Mouse (Mus musculus): ENCODE results near the gene Tmcc3.

Tmcc3 gene

DNA sequence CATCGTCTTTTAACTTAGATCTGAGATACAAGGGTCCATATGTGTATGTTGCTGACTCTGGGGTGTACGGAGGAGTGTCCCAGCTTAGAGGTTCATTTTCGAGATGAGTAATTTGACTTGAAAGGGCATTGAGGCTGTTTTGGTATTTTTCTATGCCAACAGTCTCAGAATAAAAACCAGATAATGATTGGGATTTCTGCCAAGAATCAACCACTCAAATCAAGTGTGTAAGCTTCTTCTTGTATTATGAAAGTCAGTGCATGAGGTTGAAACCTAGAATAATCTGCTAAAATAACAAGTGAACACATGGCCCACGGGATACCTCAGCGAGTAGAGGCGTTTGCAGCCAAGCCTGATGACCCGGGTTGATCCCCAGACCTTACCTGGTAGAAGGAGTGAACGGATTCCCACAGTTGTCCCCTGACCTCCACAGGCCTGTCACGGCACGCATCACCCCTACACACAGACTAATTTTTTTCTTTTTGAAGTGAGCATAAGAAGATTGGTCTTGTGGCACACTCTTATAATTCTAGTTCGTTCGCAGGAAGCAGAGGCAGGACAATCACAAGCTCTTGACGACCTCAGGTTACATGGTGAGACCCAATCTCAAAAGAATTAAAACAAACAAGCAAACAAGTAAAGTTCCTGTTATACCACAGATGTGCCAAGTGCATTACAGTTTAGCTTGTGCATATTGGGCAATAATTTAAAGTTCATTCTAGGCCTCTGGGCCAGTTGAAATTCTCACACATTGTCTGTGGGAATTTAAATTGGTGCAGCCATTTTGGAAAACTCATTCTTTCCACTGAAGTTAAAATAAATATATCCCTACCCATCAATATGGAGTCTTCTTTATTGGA is 165.8 kb downstream of the Tmcc3 start:
- H3K4me3 ChIP-seq (replicated peaks; ENCODE audit: low read length), result no peak overlapping the region
- H3K36me3 ChIP-seq (ENCODE audit: insufficient read depth, low read length), result no peaks in the 10 kb centered on the region
- H3K4me1 ChIP-seq (replicated peaks; ENCODE audit: low read depth, low read length), result no peaks in the 10 kb centered on the region
- no peaks in the 10 kb centered on the region for H3K27me3 ChIP-seq (ENCODE audit: insufficient read depth, low read length)
- TF ChIP-seq POU5F1 (IDR thresholded peaks at IDR 0.05; ENCODE audit: borderline replicate concordance, low read length), result no peak
- TF ChIP-seq NANOG (IDR thresholded peaks at IDR 0.05; ENCODE audit: borderline replicate concordance, low read length), result no peak
- TF ChIP-seq CTCF (conservative IDR thresholded peaks at IDR 0.05; ENCODE audit: low read length), result no peak
- peaks cover 14% of the 10 kb centered on the region for H3K9me3 ChIP-seq (ENCODE audit: low read length)

- no peaks in the 10 kb centered on the region for H3K27me3 ChIP-seq (ENCODE audit: insufficient read depth, low read length)
- H3K4me1 ChIP-seq (replicated peaks; ENCODE audit: low read depth, low read length), result no peaks in the 10 kb centered on the region
- TF ChIP-seq POU5F1 (IDR thresholded peaks at IDR 0.05; ENCODE audit: borderline replicate concordance, low read length), result no peak
- TF ChIP-seq NANOG (IDR thresholded peaks at IDR 0.05; ENCODE audit: borderline replicate concordance, low read length), result no peak
- TF ChIP-seq CTCF (conservative IDR thresholded peaks at IDR 0.05; ENCODE audit: low read length), result no peak
- H3K9me3 ChIP-seq (ENCODE audit: low read length), result peaks cover 15% of the 10 kb centered on the region
- H3K36me3 ChIP-seq (ENCODE audit: insufficient read depth, low read length), result no peaks in the 10 kb centered on the region
- no peak overlapping the region for H3K4me3 ChIP-seq (replicated peaks; ENCODE audit: low read length)
Observed at GRCm38 (mm10) chr10:94479646-94480045, 167.9 kb downstream of the Tmcc3 start.

DNA sequence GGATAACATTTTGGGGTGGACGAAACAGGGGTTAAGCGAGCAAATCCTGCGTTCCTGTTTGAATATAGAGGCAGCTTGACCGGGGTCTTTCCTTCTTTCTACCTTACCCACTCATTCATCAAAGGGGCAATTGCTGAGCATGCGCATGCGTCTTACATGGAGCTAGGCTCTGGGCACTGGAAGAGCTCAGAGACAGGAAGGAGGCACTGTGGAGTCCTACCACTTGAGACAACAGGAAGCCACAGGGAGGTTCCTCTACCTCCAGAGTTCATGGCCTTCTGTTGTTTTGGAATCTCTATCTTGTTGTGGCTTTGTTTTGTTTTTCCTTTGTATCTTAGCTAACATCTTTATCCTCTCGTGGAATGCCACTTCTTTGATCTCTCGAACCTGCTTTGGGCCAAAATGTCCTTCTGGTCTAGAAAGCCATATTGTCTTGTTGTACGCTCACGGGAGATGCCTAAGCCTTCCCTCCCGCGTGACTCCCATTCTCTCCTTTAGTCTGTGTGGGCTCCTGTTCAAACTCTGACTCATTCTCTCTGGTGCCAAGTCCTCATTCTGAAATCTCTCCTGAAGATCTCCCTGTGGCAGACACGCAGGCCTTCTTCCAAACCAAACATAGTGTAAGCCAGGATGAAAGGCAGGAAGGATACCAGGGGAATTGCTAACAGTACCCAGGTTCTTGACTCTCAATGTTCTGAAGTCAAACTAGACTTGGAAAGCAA is 168.8 kb downstream of the Tmcc3 start:
- Histone ChIP-seq H3K9me3 (ENCODE audit: low read length) (peaks cover 15% of the 10 kb centered on the region), H3K4me3 (replicated peaks; ENCODE audit: low read length) (no peak overlapping the region), H3K27me3 (ENCODE audit: insufficient read depth, low read length) (no peaks in the 10 kb centered on the region), H3K4me1 (replicated peaks; ENCODE audit: low read depth, low read length) (no peaks in the 10 kb centered on the region), H3K36me3 (ENCODE audit: insufficient read depth, low read length) (no peaks in the 10 kb centered on the region)
- no peak for TF ChIP-seq CTCF (conservative IDR thresholded peaks at IDR 0.05; ENCODE audit: low read length)
- no peak for TF ChIP-seq POU5F1 (IDR thresholded peaks at IDR 0.05; ENCODE audit: borderline replicate concordance, low read length)
- TF ChIP-seq NANOG (IDR thresholded peaks at IDR 0.05; ENCODE audit: borderline replicate concordance, low read length), result no peak

- H3K27me3 ChIP-seq (ENCODE audit: insufficient read depth, low read length), result no peaks in the 10 kb centered on the region
- no peak overlapping the region for H3K4me3 ChIP-seq (replicated peaks; ENCODE audit: low read length)
- H3K4me1 ChIP-seq (replicated peaks; ENCODE audit: low read depth, low read length), result no peaks in the 10 kb centered on the region
Observed at GRCm38 (mm10) chr10:94481613-94482012, 169.9 kb downstream of the Tmcc3 start.

GRCm38 (mm10) chr10:94486179-94486578 is 174.4 kb downstream of the Tmcc3 start:
- H3K4me1 ChIP-seq (replicated peaks; ENCODE audit: low read depth, low read length), result no peaks in the 10 kb centered on the region
- H3K4me3 ChIP-seq (replicated peaks; ENCODE audit: low read length), result no peak overlapping the region
- H3K9me3 ChIP-seq (ENCODE audit: low read length), result peaks cover 15% of the 10 kb centered on the region
- H3K36me3 ChIP-seq (ENCODE audit: insufficient read depth, low read length), result no peaks in the 10 kb centered on the region
- H3K27me3 ChIP-seq (ENCODE audit: insufficient read depth, low read length), result no peaks in the 10 kb centered on the region; the same call in 1 of the 2 replicates
- no peak for TF ChIP-seq CTCF (conservative IDR thresholded peaks at IDR 0.05; ENCODE audit: low read length)
- no peak for TF ChIP-seq POU5F1 (IDR thresholded peaks at IDR 0.05; ENCODE audit: borderline replicate concordance, low read length)
- TF ChIP-seq NANOG (IDR thresholded peaks at IDR 0.05; ENCODE audit: borderline replicate concordance, low read length), result no peak

More at GRCm38 (mm10) chr10:94481613-94482012, 169.9 kb downstream of the Tmcc3 start:
- Histone ChIP-seq H3K36me3 (ENCODE audit: insufficient read depth, low read length) (no peaks in the 10 kb centered on the region), H3K9me3 (ENCODE audit: low read length) (peaks cover 15% of the 10 kb centered on the region)
- TF ChIP-seq POU5F1 (IDR thresholded peaks at IDR 0.05; ENCODE audit: borderline replicate concordance, low read length) (no peak), NANOG (IDR thresholded peaks at IDR 0.05; ENCODE audit: borderline replicate concordance, low read length) (no peak), CTCF (conservative IDR thresholded peaks at IDR 0.05; ENCODE audit: low read length) (no peak)

- Histone ChIP-seq H3K9me3 (ENCODE audit: low read length) (no peaks in the 10 kb centered on the region), H3K36me3 (ENCODE audit: insufficient read depth, low read length) (no peaks in the 10 kb centered on the region), H3K4me1 (replicated peaks; ENCODE audit: low read depth, low read length) (peaks cover 6% of the 10 kb centered on the region; the same call in 1 of the 2 replicates), H3K4me3 (replicated peaks; ENCODE audit: low read length) (no peak overlapping the region), H3K27me3 (ENCODE audit: insufficient read depth, low read length) (peaks cover 4% of the 10 kb centered on the region; the same call in 1 of the 2 replicates)
- TF ChIP-seq POU5F1 (IDR thresholded peaks at IDR 0.05; ENCODE audit: borderline replicate concordance, low read length) (no peak), NANOG (IDR thresholded peaks at IDR 0.05; ENCODE audit: borderline replicate concordance, low read length) (no peak), CTCF (conservative IDR thresholded peaks at IDR 0.05; ENCODE audit: low read length) (no peak)
Observed at GRCm38 (mm10) chr10:94489509-94489908, 177.8 kb downstream of the Tmcc3 start.

DNA sequence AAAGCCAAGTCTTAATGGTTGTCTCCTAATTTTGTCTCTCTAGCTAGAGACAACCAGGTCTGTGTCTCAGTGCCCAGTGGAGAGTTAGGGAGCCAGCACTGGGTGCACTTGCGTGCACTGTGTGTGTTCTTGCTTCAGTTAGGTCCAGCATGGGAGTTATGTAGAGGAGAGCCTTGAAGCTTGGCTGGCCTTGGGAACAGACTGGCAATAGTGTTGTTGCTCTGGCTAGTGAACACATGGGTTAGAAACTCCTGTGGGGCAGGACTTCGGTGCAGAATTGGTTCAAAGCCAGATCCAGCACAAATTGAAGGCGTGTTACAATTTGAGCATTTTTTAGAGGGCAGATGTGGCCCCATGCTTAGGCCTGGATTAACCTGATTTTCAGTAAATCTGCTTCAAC is 179.3 kb downstream of the Tmcc3 start:
- Histone ChIP-seq H3K4me1 (replicated peaks; ENCODE audit: low read depth, low read length) (peaks cover 7% of the 10 kb centered on the region; the same call in 1 of the 2 replicates), H3K4me3 (replicated peaks; ENCODE audit: low read length) (no peak overlapping the region), H3K9me3 (ENCODE audit: low read length) (no peaks in the 10 kb centered on the region), H3K36me3 (ENCODE audit: insufficient read depth, low read length) (no peaks in the 10 kb centered on the region), H3K27me3 (ENCODE audit: insufficient read depth, low read length) (peaks cover 7% of the 10 kb centered on the region; the same call in 1 of the 2 replicates)
- TF ChIP-seq POU5F1 (IDR thresholded peaks at IDR 0.05; ENCODE audit: borderline replicate concordance, low read length) (no peak), CTCF (conservative IDR thresholded peaks at IDR 0.05; ENCODE audit: low read length) (no peak), NANOG (IDR thresholded peaks at IDR 0.05; ENCODE audit: borderline replicate concordance, low read length) (no peak)

DNA sequence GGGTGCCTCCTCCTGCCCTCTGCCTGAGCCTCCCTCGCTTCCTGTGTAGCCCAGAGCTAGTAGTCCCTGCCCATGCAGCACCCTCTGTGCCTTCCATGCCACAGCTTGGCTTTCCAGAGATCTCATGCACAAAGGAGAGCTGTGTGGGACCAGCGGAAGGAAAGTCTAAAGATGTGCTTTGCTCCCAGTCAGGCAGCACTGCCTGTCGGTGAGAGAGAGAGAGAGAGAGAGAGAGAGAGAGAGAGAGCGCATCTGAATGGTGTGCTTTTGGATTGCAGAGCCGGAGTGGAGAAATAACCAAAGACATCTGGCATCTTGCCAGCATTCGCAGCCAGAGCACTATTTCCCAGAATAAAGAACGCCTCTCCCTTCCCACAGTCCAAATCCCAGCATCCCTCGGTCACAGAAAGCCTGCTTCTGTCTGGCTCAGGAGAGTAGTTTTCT is 182.7 kb downstream of the Tmcc3 start:
- Histone ChIP-seq H3K9me3 (ENCODE audit: low read length) (no peaks in the 10 kb centered on the region), H3K36me3 (ENCODE audit: insufficient read depth, low read length) (no peaks in the 10 kb centered on the region), H3K4me1 (replicated peaks; ENCODE audit: low read depth, low read length) (peaks cover 7% of the 10 kb centered on the region; the same call in 1 of the 2 replicates), H3K4me3 (replicated peaks; ENCODE audit: low read length) (no peak overlapping the region), H3K27me3 (ENCODE audit: insufficient read depth, low read length) (peaks cover 7% of the 10 kb centered on the region; the same call in 1 of the 2 replicates)
- no peak for TF ChIP-seq CTCF (conservative IDR thresholded peaks at IDR 0.05; ENCODE audit: low read length)
